Mouse (Mus musculus): ENCODE data around the gene Ppm1f.
"Not testable (repeated sequence)": the region's sequence is repeated elsewhere in the genome, so short reads cannot be mapped to it uniquely, and the experiment has no call there.

Gene Ppm1f

DNA sequence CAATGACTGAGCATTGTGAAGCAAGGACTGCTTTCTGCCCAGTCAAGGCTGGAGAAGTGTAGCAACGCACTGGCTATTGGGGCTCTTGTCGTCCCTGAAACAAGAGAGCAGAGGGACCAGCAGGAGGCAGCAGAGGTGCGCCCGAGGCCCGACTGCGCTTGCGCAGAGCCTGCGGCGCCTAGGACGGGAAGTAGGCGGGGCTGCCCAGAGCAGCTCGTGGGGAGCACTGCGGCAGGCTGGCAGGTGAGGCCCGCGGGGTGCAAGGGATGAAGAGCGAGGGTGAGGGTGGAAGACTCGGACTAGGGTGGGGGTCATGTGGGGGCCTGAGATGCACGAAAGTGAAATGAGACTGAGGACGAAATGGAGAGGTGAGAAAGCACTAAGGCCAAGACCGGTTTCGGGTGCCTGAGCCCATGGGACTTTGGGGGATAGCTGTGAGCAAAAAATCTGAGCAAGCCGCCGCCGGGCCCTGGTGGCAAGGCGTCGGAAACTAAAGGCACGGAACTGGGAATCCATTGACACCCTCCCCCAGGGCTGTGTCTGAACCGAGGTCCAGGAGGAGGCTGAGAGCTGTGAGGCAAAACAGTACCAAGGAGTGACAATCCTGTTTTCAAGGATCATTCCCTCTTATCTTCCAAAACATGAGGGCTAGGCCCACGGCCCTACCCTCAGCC lies at the start of gene Ppm1f:
Ppm1f (plus strand) TSS at position 88 of the 674 bp plus-strand sequence.
- peak; percentile 96 to 97 for DNase-seq (ENCODE audit: low spot score in 2 of 2)

DNA sequence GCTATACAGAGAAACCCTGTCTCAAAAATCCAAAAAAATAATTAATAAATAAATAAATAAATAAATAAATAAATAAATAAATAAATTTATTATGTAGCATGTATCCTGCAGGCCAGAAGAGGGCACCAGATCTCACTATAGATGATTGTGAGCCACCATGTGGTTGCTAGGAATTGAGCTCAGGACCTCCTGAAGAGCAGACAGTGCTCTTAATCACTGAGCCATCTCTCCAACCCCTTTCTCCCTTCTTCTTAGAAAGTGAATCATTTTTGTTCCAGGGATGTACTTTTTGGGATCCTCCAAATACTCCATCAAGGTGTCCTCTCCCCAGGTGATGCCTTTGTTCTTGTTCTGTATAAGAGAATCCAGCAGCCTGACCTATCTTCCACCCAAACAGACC lies 47.1 kb upstream of the Ppm1f start:
- DNase-seq (ENCODE audit: low spot score in 2 of 2), result no peak

DNA sequence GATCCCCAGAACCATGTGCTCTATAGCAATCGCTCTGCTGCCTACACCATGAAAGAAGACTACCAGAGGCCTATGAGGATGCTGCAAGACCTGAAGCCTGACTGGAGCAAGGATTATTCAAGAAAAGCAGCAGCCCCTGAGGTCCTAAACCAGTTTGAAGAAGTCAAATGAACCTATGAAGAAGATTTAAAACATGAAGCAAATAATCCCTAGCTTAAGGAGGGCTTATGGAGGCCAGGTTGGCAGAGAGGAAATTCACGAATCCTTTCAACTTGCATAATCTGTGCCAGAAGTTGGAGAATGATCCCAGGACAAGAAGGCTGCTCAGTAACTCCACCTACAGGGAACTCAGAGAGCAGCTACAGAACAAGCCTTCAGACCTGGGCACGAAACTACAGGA lies 43.9 kb upstream of the Ppm1f start:
- DNase-seq (ENCODE audit: low spot score in 2 of 2), result no peak

DNA sequence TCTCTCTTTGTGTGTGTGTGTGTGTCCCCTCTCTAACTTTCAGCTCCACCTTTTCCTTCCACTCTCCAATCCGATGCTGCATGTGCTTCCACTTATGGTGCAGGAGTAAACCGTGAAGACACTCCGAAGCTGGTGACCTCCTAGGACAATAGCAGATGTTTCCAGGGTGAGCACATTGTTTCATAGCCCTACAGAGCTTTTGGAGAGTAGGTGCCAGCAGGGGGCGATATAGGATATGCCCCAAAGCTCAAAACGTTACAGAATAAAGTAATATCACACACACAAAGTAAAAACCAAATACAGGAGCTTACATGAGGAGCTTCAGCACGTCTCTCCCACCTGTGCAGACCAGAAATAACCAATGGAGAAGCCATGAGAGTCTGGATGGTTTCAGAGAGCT lies 41.4 kb upstream of the Ppm1f start:
- DNase-seq (ENCODE audit: low spot score in 2 of 2), result peak; percentile 20 to 22

DNA sequence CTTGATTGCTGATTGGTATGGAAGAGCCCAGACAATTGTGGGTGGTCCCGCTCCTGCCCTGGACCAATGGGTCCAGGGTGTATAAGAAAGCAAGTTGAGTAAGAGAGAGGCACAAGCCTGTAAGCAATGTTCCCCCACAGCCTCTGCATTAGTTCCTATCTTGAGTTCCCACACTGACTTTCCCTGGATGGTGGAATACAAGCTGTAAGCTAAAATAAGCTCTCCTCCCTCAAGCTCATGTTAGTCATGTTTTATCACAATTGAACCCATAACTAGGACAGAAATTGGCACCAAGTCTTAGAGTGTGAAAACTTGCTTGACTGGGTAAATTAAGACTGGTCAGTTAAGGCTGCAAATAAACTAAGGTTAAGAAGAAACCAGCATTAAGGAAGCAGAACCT lies 40.7 kb upstream of the Ppm1f start:
- DNase-seq (ENCODE audit: low spot score in 2 of 2), result no peak

DNA sequence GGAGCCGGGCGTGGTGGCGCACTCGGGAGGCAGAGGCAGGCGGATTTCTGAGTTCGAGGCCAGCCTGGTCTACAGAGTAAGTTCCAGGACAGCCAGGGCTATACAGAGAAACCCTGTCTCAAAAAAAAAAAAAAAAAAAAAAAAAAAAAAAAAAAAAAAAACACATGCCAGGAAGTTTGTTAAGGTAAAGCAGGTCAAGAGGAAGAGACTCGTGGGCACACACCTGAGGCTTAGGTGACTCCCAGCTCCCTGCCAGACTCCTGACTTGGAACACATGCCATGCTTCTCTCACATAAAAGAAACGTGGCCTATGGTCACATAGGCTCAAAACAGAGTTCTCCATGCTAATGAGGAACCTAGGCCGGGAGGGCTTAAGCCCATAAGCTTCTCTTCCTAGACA lies 40.2 kb upstream of the Ppm1f start:
- DNase-seq (ENCODE audit: low spot score in 2 of 2), result not testable (repeated sequence)

DNA sequence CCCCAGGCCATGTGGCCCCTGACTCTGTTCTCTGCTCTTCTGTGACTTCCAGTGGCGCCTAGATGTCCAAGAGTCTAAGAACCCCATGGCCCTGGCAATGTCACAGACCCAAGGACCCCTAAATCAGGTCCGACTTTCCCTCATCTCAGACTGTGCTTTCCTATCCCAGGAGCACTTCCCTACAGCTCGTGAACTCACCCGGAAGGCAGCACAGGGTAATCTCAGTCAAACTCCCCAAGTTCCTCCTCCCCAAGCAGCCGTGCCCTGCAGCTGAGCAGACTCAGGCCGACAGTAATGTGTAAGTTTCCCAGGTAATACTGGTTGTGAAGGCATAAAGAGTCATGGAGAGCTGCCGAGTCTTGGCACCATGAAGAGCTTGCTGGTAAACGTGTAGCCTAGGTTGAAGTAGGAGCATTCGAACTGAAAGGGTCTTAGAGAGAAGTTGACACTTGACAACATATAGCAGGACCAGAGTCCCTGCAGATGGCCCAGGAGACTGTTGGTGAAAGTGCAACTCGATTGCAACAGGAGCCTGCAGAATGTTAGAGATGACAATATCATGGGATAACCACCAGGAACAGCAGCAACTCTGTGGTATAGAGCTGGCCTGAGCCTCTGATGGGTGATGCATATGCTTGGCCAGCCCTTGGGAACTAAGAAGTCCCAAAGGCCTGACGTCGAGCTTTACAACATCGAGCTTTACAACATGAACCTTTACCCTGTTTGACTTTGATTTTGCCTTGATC lies 39.4 kb upstream of the Ppm1f start:
- no peak for DNase-seq (ENCODE audit: low spot score in 2 of 2)

DNA sequence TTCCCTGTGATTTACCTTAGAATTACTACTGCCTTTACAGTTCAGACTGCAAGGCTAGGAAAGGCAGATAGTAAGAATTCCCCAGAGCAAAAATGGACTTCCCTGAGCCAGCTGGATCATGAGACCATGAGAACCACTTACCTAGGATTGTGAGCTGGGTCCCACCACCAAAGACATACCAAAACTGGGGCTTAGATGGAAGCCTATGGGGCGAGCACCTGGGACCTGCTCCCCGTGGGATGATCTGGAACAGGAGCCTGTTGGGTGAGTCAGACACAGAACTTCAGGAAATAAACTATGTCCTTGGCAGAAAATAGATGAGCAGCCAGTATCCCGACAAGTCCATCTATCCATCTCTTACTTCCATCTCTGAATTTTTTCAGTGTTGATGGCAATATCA lies 34.0 kb upstream of the Ppm1f start:
- no peak for DNase-seq (ENCODE audit: low spot score in 2 of 2)

DNA sequence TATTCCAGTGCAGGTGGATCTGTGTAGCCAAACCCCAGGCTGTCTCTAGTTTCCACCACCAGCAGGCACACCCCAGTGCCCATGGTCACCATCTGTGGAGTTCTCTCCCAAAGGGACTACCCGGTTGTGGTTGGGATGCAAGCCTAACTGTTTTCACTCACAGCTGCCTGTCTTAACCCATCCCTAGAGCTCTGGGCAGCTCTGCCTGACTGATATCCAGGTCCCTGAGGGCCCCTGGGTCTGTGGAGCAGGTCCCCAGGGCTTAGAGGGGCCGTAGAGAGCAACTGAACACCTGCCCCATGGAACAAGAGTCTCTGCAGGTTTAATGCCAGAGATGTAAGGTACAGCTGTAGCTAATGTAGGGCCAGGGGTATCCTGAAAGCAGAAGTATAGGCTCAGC lies 32.3 kb upstream of the Ppm1f start, which contains the start of gene Igll1:
Igll1 (minus strand) TSS at position 8 of the 400 bp plus-strand sequence.
- DNase-seq (ENCODE audit: low spot score in 2 of 2), result no peak

- DNase-seq (ENCODE audit: low spot score in 2 of 2), result no peak
These were observed 31.1 kb upstream of the Ppm1f start for GRCm38 (mm10) chr16:16865217-16865616.

- DNase-seq (ENCODE audit: low spot score in 2 of 2), result no peak
These were observed 30.3 kb upstream of the Ppm1f start for GRCm38 (mm10) chr16:16865696-16866561.

GRCm38 (mm10) chr16:16870241-16870616 lies 26.0 kb upstream of the Ppm1f start:
- DNase-seq (ENCODE audit: low spot score in 2 of 2), result no peak

DNA sequence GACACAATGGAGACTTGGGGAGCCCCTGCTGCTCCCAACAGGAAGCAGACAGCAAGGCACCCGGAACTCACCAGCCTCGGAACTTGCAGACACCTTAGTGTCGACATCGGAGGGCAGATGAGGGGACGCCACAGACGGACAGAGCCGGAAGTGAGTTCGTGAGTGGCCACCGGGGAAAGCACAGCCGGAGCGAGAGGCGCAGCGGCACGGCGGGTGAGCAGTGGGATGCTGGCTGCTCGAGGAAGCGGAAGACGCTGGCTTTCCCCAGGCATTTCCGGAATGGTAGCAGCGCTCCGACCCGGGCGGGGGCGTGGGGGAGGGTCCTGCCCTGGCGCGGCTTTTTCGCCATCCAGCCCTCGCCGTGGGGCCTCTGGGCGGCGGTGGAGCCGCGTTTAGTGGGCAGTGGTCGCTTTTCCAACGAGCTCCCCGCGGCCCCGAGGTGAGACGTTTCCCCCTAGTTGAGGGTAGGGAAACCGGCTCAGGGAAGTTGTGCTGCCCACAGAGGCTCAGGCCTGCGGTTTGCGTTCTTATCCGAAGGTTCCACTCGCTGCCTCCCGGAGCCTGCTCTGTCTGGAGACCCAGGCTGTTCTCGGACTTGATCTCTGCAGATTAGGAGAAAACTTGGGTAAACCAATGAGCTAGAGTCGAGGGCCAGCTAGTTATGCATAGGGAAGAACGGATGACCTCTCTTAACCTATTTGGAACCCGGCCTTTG lies 25.5 kb upstream of the Ppm1f start, which contains the start of the genes Top3b and Vpreb1:
Top3b (plus strand) TSS at position 120 of the 715 bp plus-strand sequence.
Vpreb1 (minus strand) TSS at position 227 of the 715 bp plus-strand sequence.
- peak; percentile 81 to 88 for DNase-seq (ENCODE audit: low spot score in 2 of 2)

DNA sequence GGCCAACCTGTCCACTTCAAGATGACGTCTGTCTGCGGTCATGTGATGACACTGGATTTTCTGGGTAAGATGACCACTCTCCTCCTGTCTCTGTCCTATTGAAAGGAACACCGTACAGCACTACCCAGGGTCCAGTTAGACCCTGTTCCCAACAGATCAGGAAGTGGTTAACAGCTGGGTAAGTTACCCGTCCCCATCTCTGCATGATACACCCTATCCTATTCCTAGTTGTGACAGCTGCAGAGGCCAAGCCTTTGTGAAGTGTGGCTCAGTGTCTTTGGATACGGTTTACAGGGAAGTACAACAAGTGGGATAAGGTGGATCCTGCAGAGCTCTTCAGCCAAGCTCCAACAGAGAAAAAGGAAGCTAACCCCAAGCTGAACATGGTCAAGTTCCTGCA lies 17.2 kb upstream of the Ppm1f start:
- DNase-seq (ENCODE audit: low spot score in 2 of 2), result no peak

DNA sequence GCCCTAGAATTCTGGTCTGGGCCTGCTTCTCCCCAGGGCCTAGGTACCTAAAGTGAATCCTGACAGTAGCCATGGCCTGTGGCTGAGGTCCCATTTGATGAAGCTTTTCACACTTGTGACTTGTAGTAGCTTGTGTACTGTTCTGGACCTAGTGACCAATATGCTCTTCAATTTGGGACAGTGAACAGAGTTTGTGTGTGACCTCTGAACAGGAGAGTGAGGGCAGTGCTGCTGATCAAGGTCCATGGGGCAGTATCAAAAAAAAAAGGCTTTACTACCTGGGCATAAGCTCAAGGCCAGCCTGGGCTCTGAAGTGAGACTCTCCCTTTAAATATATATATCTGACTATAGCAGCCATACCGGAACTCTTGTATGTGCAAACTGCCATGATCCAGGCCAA lies 7.9 kb upstream of the Ppm1f start:
- DNase-seq (ENCODE audit: low spot score in 2 of 2), result no peak

DNA sequence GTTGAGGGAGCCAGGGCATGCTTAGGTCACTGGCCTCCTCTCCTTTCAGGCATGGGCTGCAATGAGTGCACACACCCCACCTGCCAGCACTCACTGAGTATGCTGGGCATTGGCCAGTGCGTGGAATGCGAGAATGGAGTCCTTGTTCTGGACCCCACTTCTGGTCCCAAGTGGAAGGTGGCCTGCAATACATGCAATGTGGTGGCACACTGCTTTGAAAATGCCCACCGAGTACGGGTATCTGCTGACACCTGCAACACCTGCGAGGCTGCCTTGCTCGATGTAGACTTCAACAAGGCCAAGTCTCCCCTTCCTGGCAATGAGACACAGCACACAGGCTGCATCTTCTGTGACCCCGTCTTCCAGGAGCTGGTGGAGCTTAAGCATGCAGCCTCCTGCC lies 3.9 kb upstream of the Ppm1f start:
- no peak for DNase-seq (ENCODE audit: low spot score in 2 of 2)

- DNase-seq (ENCODE audit: low spot score in 2 of 2), result no peak
These were observed 271 bp upstream of the Ppm1f start for GRCm38 (mm10) chr16:16896015-16896381.

DNA sequence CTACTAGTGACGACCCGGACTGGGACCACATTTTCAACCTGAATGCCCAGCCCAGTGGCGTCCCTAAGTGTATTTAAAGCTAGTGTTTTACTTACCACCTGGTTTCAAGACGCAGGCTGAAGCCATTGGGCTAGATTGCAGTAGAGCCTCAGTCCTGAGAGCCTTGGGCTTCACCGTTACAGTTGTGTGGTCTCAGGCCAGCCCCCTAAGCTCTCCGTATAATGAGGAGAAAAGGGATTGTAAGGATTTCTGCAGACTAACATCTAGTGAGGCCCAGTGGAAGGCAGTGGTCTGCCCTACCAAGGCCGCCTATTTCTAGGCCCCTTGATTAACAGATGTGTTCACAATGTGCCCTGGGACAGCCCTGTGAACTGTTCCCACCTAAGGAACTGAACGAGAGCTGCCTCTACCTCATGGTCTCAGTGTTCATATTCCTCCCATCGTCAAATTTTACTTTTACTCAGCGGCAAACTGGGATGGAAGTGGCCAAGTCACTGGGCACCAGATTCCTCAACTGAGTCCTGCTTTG lies 851 bp downstream of the Ppm1f start:
- DNase-seq (ENCODE audit: low spot score in 2 of 2), result no peak

DNA sequence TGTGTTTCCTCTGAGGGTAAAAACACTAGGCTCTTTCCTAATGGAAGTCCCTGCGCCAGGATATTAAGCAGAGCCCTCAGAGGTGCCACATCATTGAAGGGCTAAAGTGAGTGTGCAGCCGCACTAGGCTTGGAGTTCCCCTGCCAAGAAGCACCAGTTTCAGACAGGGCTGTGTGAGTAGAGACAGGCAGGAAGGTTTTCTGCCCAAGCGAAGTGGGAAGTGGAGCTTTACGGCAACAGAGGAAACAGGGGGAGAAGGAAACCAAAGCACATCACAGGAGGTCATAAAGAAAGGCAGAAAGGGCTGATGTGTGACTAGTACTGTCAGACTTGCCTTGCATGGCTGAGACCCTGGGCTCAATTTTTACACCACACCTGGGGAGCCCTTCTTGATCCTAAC lies 6.1 kb downstream of the Ppm1f start:
- no peak for DNase-seq (ENCODE audit: low spot score in 2 of 2)

DNA sequence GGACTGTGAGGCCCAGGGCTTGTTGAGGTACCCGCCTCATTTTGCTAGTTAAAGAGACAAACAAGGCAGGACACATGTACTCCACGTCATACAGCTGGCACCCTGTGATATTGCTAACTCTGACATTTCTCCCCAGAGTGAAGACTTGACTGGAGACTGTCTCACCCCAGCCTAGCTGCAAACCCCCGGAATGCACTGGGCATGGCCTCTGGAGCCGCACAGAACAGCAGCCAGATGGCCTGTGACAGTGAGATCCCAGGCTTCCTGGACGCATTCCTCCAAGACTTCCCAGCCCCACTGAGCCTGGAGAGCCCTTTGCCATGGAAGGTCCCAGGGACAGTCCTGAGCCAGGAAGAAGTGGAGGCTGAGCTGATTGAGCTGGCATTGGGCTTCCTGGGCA lies 6.9 kb downstream of the Ppm1f start:
- no peak for DNase-seq (ENCODE audit: low spot score in 2 of 2)

DNA sequence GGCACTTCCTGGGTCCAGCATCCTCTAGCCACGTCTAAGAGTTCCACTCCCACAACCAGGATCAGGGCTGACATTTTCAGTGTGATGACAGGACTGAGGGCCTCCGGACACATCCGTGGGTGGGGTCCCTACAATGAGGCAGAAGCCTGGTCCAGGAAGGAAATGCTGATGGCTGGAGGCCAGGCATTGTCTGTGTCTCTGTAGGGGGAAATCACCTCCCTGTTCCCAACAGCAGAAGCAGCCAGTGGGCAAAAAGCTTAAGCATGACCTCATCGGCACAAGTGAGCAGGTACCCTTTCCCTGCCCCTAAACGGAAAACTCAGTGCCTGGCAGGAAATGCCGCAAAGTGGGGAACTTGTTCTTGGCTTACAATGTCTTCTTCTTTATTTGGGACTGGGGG lies 11.5 kb downstream of the Ppm1f start:
- no peak for DNase-seq (ENCODE audit: low spot score in 2 of 2)

All from frontal cortex, postnatal 25 days (tissue).